Mouse (Mus musculus) stomach, embryonic 14.5 days (tissue): ENCODE results near the gene Upp2. TPM values are rescaled to one million over a fixed set of nuclear protein-coding genes. Genes with fewer than 3 reads are reported as not detected.

Experiments used
- ATAC-seq: fragments of 200-750 bp; cut with Nextera tagmentation; 2 replicates; pipeline ENCODE4 v1.8.0; 2017; ENCODE audit warnings: low read depth, moderate TSS enrichment; ENCODE audit not compliant: insufficient number of reproducible peaks, insufficient read depth, low FRiP score
- H3K27ac ChIP-seq: fragments of 300-500 bp; sonication (generic); 2 replicates; pipeline ENCODE4 v1.5.1; 2014; ENCODE audit warnings: mild to moderate bottlenecking, low read length, moderate library complexity, mixed read lengths
- H3K27me3 ChIP-seq: fragments of 300-500 bp; sonication (generic); 2 replicates; pipeline ENCODE4 v1.6.1; 2014; ENCODE audit warnings: low read length, control low read depth, mixed read lengths; ENCODE audit not compliant: control insufficient read depth, insufficient read depth
- H3K36me3 ChIP-seq: fragments of 300-500 bp; sonication (generic); 2 replicates; pipeline ENCODE4 v1.6.1; 2014; ENCODE audit warnings: mild to moderate bottlenecking, control low read depth, low read length, moderate library complexity, mixed read lengths; ENCODE audit not compliant: control insufficient read depth, insufficient read depth
- H3K4me1 ChIP-seq: fragments of 300-500 bp; sonication (generic); 2 replicates; pipeline ENCODE4 v1.6.1; 2014; ENCODE audit warnings: low read length, control low read depth, mixed read lengths; ENCODE audit not compliant: control insufficient read depth, insufficient read depth
- H3K4me2 ChIP-seq: fragments of 300-500 bp; sonication (generic); replicated peaks from 2 replicates; pipeline ENCODE4 v1.6.1; 2014; ENCODE audit warnings: low read depth, low read length, control low read depth
- H3K4me3 ChIP-seq: fragments of 300-500 bp; sonication (generic); 2 replicates; pipeline ENCODE4 v1.5.1; 2014; ENCODE audit warnings: low read depth, low read length, control low read depth
- H3K9ac ChIP-seq: fragments of 300-500 bp; sonication (generic); replicated peaks from 2 replicates; pipeline ENCODE4 v1.6.1; 2014; ENCODE audit warnings: low read depth, mild to moderate bottlenecking, control low read depth, low read length, moderate library complexity, mixed read lengths
- H3K9me3 ChIP-seq: fragments of 300-500 bp; sonication (generic); 2 replicates; pipeline ENCODE4 v1.6.1; 2016; ENCODE audit warnings: low read depth, low read length, control low read depth; ENCODE audit not compliant: control insufficient read depth
- WGBS: fragments of 180-500 bp; shearing (Covaris S2); extraction: QIAGEN DNeasy Blood & Tissue Kit; methylation state at CpG from one replicate; pipeline ENCODE4 v1.1.7; 2014; 5-methylcytosine and 5-hydroxymethylcytosine counted together
- polyA plus RNA-seq: library from polyadenylated mRNA; unstranded; fragments of >200 nt; fragmentation: Nextera tagmentation; extraction: Ambion mirVana; gene quantifications from 2 replicates; pipeline ENCODE4 v1.2.1, GENCODE M21; 2014

Upp2 gene
- polyA plus RNA-seq, 1 experiment from 2014 or later: 9.2 TPM

DNA sequence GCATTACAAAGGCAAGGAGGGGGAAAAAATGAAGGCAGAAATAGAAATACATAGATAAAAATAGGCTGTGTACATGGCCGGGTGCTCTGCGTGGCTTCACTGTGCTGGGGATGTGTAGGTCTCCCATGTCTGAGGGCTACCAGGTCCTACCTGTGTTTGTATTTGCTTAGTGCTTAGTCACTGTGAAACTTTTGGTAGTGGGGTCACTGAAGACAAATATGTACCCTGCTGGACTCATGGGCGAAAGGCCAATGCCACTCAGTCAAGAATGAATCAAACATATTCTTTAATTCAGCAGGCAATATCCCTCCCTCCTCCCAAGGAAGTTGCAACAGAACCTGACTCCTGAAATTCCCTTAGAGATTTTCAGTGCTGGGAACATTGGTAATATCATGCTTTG lies 137.5 kb downstream of the Upp2 start:
- no peak overlapping the region for H3K27ac ChIP-seq
- no peak overlapping the region for H3K9ac ChIP-seq
- H3K9me3 ChIP-seq: no peaks in the 10 kb centered on the region
- WGBS: 75% methylated on average over 3 of the region's 3 CpGs
- no peak overlapping the region for H3K4me3 ChIP-seq
- H3K4me1 ChIP-seq: no peaks in the 10 kb centered on the region
- H3K36me3 ChIP-seq: no peaks in the 10 kb centered on the region
- ATAC-seq: no peak
- no peak overlapping the region for H3K4me2 ChIP-seq
- H3K27me3 ChIP-seq: no peaks in the 10 kb centered on the region

DNA sequence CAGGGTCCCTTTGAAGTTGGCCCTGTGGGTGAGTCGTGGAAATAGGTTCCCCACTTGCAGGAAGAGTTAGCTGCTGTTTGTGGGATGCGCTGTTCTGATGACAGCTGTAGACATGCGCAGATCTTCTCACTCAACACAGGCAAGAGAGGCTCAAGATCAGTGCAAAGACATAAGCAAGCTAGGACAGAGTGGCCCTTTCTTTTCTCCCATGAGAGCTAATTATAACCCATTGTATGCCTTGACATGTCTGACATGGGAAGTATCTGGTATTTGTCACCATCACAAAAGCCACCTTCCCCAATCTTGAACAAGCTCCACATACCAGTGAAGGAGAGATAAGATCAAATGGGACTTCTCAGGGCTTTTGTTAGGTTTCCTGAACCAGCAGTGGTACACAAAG lies 140.6 kb downstream of the Upp2 start:
- H3K4me2 ChIP-seq: no peak overlapping the region
- H3K4me1 ChIP-seq: 0 out of 2 replicates have a peak, but pooled peaks cover 4% of the 10 kb centered on the region
- H3K9me3 ChIP-seq: no peaks in the 10 kb centered on the region
- no peak overlapping the region for H3K9ac ChIP-seq
- ATAC-seq: no peak
- H3K4me3 ChIP-seq: no peak overlapping the region
- H3K36me3 ChIP-seq: no peaks in the 10 kb centered on the region
- 85% methylated on average over 3 of the region's 3 CpGs for WGBS
- H3K27ac ChIP-seq: no peak overlapping the region
- H3K27me3 ChIP-seq: no peaks in the 10 kb centered on the region

DNA sequence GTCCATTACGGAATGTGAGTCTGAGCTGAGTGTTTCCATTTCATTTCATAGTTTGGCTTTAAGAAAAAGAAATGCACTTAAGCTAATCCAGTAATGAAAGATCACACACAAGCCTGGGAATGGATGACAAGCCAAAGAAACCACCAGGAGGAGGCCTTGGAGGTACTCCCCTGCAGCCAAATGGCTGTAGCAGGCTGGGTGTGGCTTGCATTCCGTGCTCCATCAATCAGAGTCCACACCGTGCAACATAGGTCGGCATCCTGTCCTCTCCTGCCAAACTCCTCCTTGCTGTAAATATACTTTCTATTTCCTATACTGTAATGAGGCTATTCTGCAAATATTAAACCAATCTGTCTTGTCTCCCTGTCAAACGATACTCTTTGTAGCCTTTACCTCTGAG lies 143.1 kb downstream of the Upp2 start:
- H3K27ac ChIP-seq: no peak overlapping the region
- peak; percentile 75; the same call in 1 of the 2 replicates for ATAC-seq
- H3K9ac ChIP-seq: no peak overlapping the region
- no peaks in the 10 kb centered on the region for H3K9me3 ChIP-seq
- no peak overlapping the region for H3K4me2 ChIP-seq
- H3K4me1 ChIP-seq: 0 out of 2 replicates have a peak, but pooled peaks cover 4% of the 10 kb centered on the region
- no peak overlapping the region for H3K4me3 ChIP-seq
- H3K27me3 ChIP-seq: no peaks in the 10 kb centered on the region
- H3K36me3 ChIP-seq: no peaks in the 10 kb centered on the region
- WGBS: 26% methylated on average over 5 of the region's 5 CpGs

DNA sequence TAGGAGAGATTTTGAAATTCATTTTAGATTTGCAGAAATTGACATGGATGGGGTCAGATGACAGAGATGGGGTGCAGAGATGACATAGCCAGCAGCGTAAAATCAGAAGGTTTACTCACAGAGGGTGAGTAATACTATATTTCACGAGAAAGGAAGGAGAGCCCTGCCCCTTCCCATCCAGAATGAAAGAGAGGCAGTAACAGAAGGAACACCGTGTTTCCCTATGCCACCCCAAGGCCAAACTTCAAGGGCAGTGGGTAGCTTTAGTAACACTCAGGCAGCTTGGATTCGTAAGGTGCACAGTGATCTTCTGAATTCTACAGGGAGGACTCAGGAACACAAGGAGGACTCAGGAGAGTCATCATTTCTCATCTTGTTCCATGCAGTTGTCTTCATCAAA lies 144.0 kb downstream of the Upp2 start:
- Histone ChIP-seq H3K27me3 (no peaks in the 10 kb centered on the region), H3K9me3 (no peaks in the 10 kb centered on the region), H3K4me1 (0 out of 2 replicates have a peak, but pooled peaks cover 4% of the 10 kb centered on the region), H3K4me2 (no peak overlapping the region), H3K27ac (no peak overlapping the region), H3K9ac (no peak overlapping the region), H3K36me3 (no peaks in the 10 kb centered on the region), H3K4me3 (no peak overlapping the region)
- no peak for ATAC-seq
- WGBS: 79% methylated on average over 4 of the region's 4 CpGs

DNA sequence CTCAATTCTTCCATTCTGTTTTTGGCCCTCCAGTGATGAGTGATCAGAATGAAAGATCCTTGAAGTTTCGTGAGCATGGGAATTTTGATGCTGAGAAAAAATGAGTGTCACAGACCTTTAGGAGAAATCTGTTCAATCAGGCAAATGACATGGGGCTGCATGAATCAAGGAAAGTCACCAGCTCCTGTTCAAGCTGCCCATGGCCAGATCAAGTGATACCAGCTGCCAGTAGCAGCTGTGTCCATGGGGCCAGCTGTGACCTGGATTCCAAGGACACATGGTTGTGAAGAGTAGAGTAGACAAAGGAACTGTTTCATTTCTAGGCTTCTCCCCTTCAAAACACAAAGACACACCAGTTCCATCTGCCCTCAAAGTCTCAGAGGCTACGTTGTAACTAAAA lies 144.4 kb downstream of the Upp2 start:
- no peak overlapping the region; the same call in 1 of the 2 replicates for H3K27ac ChIP-seq
- ATAC-seq: no peak
- H3K9ac ChIP-seq: no peak overlapping the region
- 69% methylated on average over 2 of the region's 2 CpGs for WGBS
- H3K9me3 ChIP-seq: no peaks in the 10 kb centered on the region
- H3K27me3 ChIP-seq: no peaks in the 10 kb centered on the region
- H3K4me3 ChIP-seq: no peak overlapping the region
- no peak overlapping the region for H3K4me2 ChIP-seq
- H3K36me3 ChIP-seq: no peaks in the 10 kb centered on the region
- H3K4me1 ChIP-seq: 0 out of 2 replicates have a peak, but pooled peaks cover 4% of the 10 kb centered on the region

DNA sequence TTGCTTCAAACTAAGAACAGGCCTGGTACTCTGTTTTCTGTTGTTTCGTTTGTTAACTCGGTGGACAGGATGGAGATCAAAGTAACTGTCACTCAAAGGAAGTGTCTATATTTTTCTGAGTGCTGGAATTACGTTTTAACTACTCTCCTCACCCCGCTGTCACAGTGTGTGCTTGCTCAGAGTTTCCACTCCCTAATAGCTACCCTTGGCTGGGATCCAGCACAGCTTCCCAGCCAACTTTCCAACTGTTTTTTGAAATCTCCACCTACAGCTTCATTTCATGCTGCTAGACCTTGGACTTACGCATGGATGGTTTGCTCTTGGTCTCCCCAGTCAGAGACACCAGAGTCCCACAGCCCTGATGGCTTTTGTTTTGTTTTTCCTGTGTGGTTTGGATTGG lies 144.8 kb downstream of the Upp2 start:
- WGBS: 36% methylated on average over 5 of the region's 5 CpGs
- H3K27me3 ChIP-seq: no peaks in the 10 kb centered on the region
- H3K9ac ChIP-seq: no peak overlapping the region
- peak overlapping the region; percentile 53 for H3K27ac ChIP-seq
- no peaks in the 10 kb centered on the region for H3K36me3 ChIP-seq
- H3K4me2 ChIP-seq: no peak overlapping the region
- ATAC-seq: peak; percentile 57; the same call in 1 of the 2 replicates
- no peaks in the 10 kb centered on the region for H3K9me3 ChIP-seq
- H3K4me1 ChIP-seq: 0 out of 2 replicates have a peak, but pooled peaks cover 4% of the 10 kb centered on the region
- H3K4me3 ChIP-seq: no peak overlapping the region

DNA sequence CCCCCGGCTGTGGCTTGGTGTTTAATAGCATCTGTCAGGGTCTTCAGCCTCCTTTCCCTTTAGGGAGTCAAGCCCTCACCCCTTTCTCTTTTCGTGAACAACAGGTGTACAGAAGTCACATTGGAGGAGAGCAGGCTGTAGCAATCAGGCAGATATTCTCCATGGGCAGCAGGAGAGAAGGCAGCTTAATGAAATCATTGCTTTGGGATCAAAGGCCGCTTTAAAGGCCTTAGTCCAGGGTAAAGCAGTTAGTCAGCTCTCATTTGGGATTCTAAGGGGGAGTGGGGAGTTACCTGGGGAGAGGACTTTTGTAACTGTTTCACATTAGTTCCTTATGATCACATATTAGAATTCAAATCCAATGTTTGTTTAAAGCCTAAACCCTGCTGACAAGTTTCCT lies 150.8 kb downstream of the Upp2 start:
- H3K4me3 ChIP-seq: no peak overlapping the region
- H3K36me3 ChIP-seq: no peaks in the 10 kb centered on the region
- H3K27ac ChIP-seq: no peak overlapping the region
- no peaks in the 10 kb centered on the region for H3K9me3 ChIP-seq
- H3K27me3 ChIP-seq: no peaks in the 10 kb centered on the region
- no peak overlapping the region for H3K9ac ChIP-seq
- H3K4me1 ChIP-seq: no peaks in the 10 kb centered on the region
- 56% methylated on average over 3 of the region's 3 CpGs for WGBS
- no peak overlapping the region for H3K4me2 ChIP-seq
- no peak for ATAC-seq

DNA sequence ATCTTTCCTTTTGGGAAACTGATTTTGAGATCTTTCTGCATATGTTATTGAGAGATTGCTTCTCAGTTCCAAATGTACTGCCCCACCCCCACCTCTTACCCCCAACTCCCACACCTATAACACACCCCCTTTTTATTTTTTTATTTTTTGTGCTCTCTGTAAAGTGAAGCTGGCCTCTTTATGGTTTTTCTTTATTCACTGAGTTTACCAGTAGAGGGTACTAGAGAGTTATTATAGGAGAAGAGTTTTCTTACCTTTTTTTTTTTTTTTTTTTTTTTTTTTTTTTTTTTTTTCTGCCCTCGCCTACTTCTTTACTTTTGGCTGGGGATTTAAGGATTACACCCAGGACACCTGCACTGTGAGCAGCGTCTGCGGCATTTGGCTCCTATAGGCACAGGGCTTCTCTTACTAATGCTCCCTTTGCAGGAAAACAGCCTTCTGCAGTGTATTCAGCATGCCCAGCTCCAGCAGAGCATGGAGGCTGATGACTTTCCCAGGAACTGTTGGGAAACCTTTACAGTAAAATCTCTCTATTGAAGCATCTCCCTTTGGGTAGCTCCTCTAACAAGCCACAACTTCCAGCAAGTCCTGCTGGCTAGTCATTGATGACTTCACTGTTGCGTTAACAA lies 170.2 kb downstream of the Upp2 start:
- Histone ChIP-seq H3K27ac (no peak overlapping the region), H3K4me3 (no peak overlapping the region), H3K4me1 (no peaks in the 10 kb centered on the region), H3K27me3 (no peaks in the 10 kb centered on the region), H3K9ac (no peak overlapping the region), H3K4me2 (no peak overlapping the region), H3K36me3 (no peaks in the 10 kb centered on the region), H3K9me3 (no peaks in the 10 kb centered on the region)
- 34% methylated on average over 4 of the region's 4 CpGs for WGBS
- ATAC-seq: no peak

DNA sequence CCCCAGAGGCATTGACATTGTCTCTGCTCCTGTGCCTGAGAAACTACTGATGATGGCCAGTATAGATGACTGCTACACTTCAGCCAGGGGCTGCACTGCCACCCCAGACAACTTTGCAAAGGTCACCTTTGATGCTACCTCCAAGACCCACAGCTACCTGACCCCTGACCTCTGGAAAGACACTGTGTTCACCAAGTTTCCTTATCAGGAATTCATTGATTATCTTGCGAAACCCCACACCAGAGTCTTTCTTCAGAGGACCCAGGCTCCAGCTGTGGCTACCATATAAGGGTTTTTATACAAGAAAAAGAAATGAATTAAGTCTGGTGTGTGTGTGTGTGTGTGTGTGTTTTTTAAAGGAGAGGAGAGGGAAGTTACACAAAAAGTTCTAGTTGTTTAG lies 174.1 kb downstream of the Upp2 start:
- Histone ChIP-seq H3K36me3 (no peaks in the 10 kb centered on the region), H3K27me3 (no peaks in the 10 kb centered on the region), H3K27ac (no peak overlapping the region), H3K9me3 (no peaks in the 10 kb centered on the region), H3K4me1 (no peaks in the 10 kb centered on the region), H3K4me2 (no peak overlapping the region), H3K4me3 (no peak overlapping the region), H3K9ac (no peak overlapping the region)
- ATAC-seq: no peak
- 88% methylated on average over 1 of the region's 1 CpGs for WGBS
